Mouse (Mus musculus) CH12.LX (cell line): ENCODE data around the gene Junb. TPM values are rescaled to one million over a fixed set of nuclear protein-coding genes. Genes with fewer than 3 reads are reported as not detected.
A peak's percentile ranks its signal among the peaks of the same experiment; 100 is the strongest.

Experiments
- DNase-seq: peaks from one replicate; pipeline ENCODE4 v3.0.0-alpha.2; 2013; ENCODE audit errors: extremely low read depth
- H3K27ac ChIP-seq: 2 replicates; pipeline ENCODE4 v1.5.1; 2012; ENCODE audit warnings: low read depth, mild to moderate bottlenecking, control low read depth, moderate library complexity; ENCODE audit not compliant: insufficient read depth
- H3K27me3 ChIP-seq: replicated peaks from 2 replicates; pipeline ENCODE3; 2012; ENCODE audit warnings: inconsistent platforms
- H3K36me3 ChIP-seq, 2 experiments: replicated peaks in 1 of 2; 2 replicates each; pipeline versions ENCODE3 to v1.6.1; 2012; ENCODE audit warnings: inconsistent platforms in 1 of 2, low read length in 1 of 2, mild to moderate bottlenecking in 1 of 2, mixed read lengths in 1 of 2, moderate library complexity in 1 of 2; ENCODE audit not compliant: control insufficient read depth in 1 of 2, insufficient read depth in 1 of 2
- H3K4me1 ChIP-seq, 2 experiments: 2 replicates each; pipeline ENCODE4 v1.6.1; 2012; ENCODE audit warnings: inconsistent platforms in 1 of 2, moderate library complexity in 1 of 2; ENCODE audit not compliant: insufficient read depth in 2 of 2, control insufficient read depth in 1 of 2
- H3K4me2 ChIP-seq: 2 replicates; pipeline ENCODE4 v1.6.1; 2012; ENCODE audit warnings: low read depth, mild to moderate bottlenecking, control low read depth; ENCODE audit not compliant: poor library complexity, insufficient read depth, severe bottlenecking
- H3K4me3 ChIP-seq, 3 experiments: fragments of 150-350 bp in 1 of 3; sonication (generic) in 1 of 3; replicated peaks in 1 of 3; 2 replicates each; pipeline versions ENCODE3 to v1.5.1; 2011 to 2012; ENCODE audit warnings: low read depth in 2 of 3, low read length in 2 of 3, mild to moderate bottlenecking in 2 of 3, moderate library complexity in 2 of 3, control low read depth in 1 of 3, improper control_type of control experiment in 1 of 3, inconsistent platforms in 1 of 3, mixed read lengths in 1 of 3; ENCODE audit not compliant: poor library complexity in 1 of 3
- H3K79me2 ChIP-seq: replicated peaks from 2 replicates; pipeline ENCODE4 v1.6.1; 2012; ENCODE audit warnings: mild to moderate bottlenecking, moderate library complexity; ENCODE audit not compliant: control insufficient read depth, poor library complexity, insufficient read depth, severe bottlenecking; ENCODE audit errors: extremely low read depth
- H3K9ac ChIP-seq: 2 replicates; pipeline ENCODE4 v1.6.1; 2012; ENCODE audit warnings: low read depth, mild to moderate bottlenecking, control low read depth, moderate library complexity; ENCODE audit not compliant: insufficient read depth
- H3K9me3 ChIP-seq: replicated peaks from 2 replicates; pipeline ENCODE3; 2012; ENCODE audit warnings: low read length, inconsistent platforms, mixed read lengths
- BHLHE40 ChIP-seq: IDR thresholded peaks from 2 replicates; pipeline ENCODE4 v1.6.1; 2011; ENCODE audit warnings: mild to moderate bottlenecking, low read depth, low read length, improper control_type of control experiment
- CHD1 ChIP-seq: IDR thresholded peaks from 2 replicates; pipeline ENCODE4 v1.6.1; 2012; ENCODE audit warnings: low read depth, low read length, improper control_type of control experiment, inconsistent platforms
- CHD2 ChIP-seq: IDR thresholded peaks from 2 replicates; pipeline ENCODE4 v1.6.1; 2011; ENCODE audit warnings: low read length, improper control_type of control experiment
- CTCF ChIP-seq, 2 experiments: IDR thresholded peaks in 1 of 2; conservative IDR thresholded peaks in 1 of 2; 2 replicates each; pipeline ENCODE4 v1.5.1; 2011 to 2012; ENCODE audit warnings: low read depth in 2 of 2, low read length in 2 of 2, improper control_type of control experiment in 1 of 2, inconsistent platforms in 1 of 2, mild to moderate bottlenecking in 1 of 2, moderate library complexity in 1 of 2
- E2F4 ChIP-seq: IDR thresholded peaks from 2 replicates; pipeline ENCODE4 v1.6.1; 2011; ENCODE audit warnings: low read depth, low read length, improper control_type of control experiment; ENCODE audit not compliant: insufficient replicate concordance
- ELF1 ChIP-seq: IDR thresholded peaks from 2 replicates; pipeline ENCODE4 v1.6.1; 2014; ENCODE audit warnings: low read depth, mild to moderate bottlenecking, inconsistent platforms, low read length, improper control_type of control experiment
- ETS1 ChIP-seq: conservative IDR thresholded peaks from 2 replicates; pipeline ENCODE4 v1.6.1; 2012; ENCODE audit warnings: low read depth, mild to moderate bottlenecking, inconsistent platforms, low read length, improper control_type of control experiment, moderate library complexity
- HCFC1 ChIP-seq: IDR thresholded peaks from 2 replicates; pipeline ENCODE4 v1.6.1; 2012; ENCODE audit warnings: low read depth, mild to moderate bottlenecking, inconsistent platforms, low read length, improper control_type of control experiment
- IRF4 ChIP-seq: IDR thresholded peaks from 2 replicates; pipeline ENCODE4 v1.6.1; 2014; ENCODE audit warnings: low read depth, mild to moderate bottlenecking, inconsistent platforms, low read length, improper control_type of control experiment
- JUND ChIP-seq: conservative IDR thresholded peaks from 2 replicates; pipeline ENCODE4 v1.6.1; 2011; ENCODE audit warnings: low read depth, low read length, improper control_type of control experiment
- KAT2A ChIP-seq: IDR thresholded peaks from 2 replicates; pipeline ENCODE4 v1.6.1; 2012; ENCODE audit warnings: low read length, improper control_type of control experiment, inconsistent platforms; ENCODE audit not compliant: insufficient replicate concordance
- MAFK ChIP-seq: IDR thresholded peaks from 2 replicates; pipeline ENCODE4 v1.6.1; 2011; ENCODE audit warnings: low read length, improper control_type of control experiment; ENCODE audit not compliant: insufficient replicate concordance
- MAX ChIP-seq: IDR thresholded peaks from 2 replicates; pipeline ENCODE4 v1.6.1; 2011; ENCODE audit warnings: low read length, improper control_type of control experiment
- MAZ ChIP-seq: IDR thresholded peaks from 2 replicates; pipeline ENCODE4 v1.6.1; 2012; ENCODE audit warnings: low read depth, mild to moderate bottlenecking, inconsistent platforms, low read length, improper control_type of control experiment, moderate library complexity
- MEF2A ChIP-seq: IDR thresholded peaks from 2 replicates; pipeline ENCODE4 v1.6.1; 2014; ENCODE audit warnings: low read depth, mild to moderate bottlenecking, inconsistent platforms, low read length, improper control_type of control experiment, borderline replicate concordance
- MYC ChIP-seq: IDR thresholded peaks from 2 replicates; pipeline ENCODE4 v1.6.1; 2011; ENCODE audit warnings: low read depth, mild to moderate bottlenecking, improper control_type of control experiment, low read length
- NELFE ChIP-seq: IDR thresholded peaks from 2 replicates; pipeline ENCODE4 v1.6.1; 2011; ENCODE audit warnings: low read depth, low read length, improper control_type of control experiment
- NRF1 ChIP-seq: IDR thresholded peaks from 2 replicates; pipeline ENCODE4 v1.6.1; 2014; ENCODE audit warnings: low read depth, mild to moderate bottlenecking, inconsistent platforms, low read length, improper control_type of control experiment, moderate library complexity
- PAX5 ChIP-seq: IDR thresholded peaks from 2 replicates; pipeline ENCODE4 v1.6.1; 2012; ENCODE audit warnings: low read length, inconsistent platforms, mixed read lengths
- POLR2A ChIP-seq: IDR thresholded peaks from 2 replicates; pipeline ENCODE4 v1.6.1; 2011; ENCODE audit warnings: low read depth, mild to moderate bottlenecking, improper control_type of control experiment, low read length
- POLR2AphosphoS2 ChIP-seq: IDR thresholded peaks from 2 replicates; pipeline ENCODE4 v1.6.1; 2011; ENCODE audit warnings: low read depth, low read length, improper control_type of control experiment
- RAD21 ChIP-seq: IDR thresholded peaks from 2 replicates; pipeline ENCODE4 v1.6.1; 2011; ENCODE audit warnings: low read depth, mild to moderate bottlenecking, low read length, improper control_type of control experiment, moderate library complexity
- RCOR1 ChIP-seq: conservative IDR thresholded peaks from 2 replicates; pipeline ENCODE4 v1.6.1; 2012; ENCODE audit warnings: low read depth, mild to moderate bottlenecking, inconsistent platforms, low read length, improper control_type of control experiment
- SIN3A ChIP-seq: IDR thresholded peaks from 2 replicates; pipeline ENCODE4 v1.6.1; 2012; ENCODE audit warnings: low read length, improper control_type of control experiment, inconsistent platforms
- SMC3 ChIP-seq: IDR thresholded peaks from 2 replicates; pipeline ENCODE4 v1.6.1; 2011; ENCODE audit warnings: low read depth, low read length, improper control_type of control experiment
- TBP ChIP-seq: conservative IDR thresholded peaks from 2 replicates; pipeline ENCODE4 v1.6.1; 2011; ENCODE audit warnings: low read depth, low read length, improper control_type of control experiment
- TCF12 ChIP-seq: IDR thresholded peaks from 2 replicates; pipeline ENCODE4 v1.6.1; 2014; ENCODE audit warnings: low read depth, mild to moderate bottlenecking, inconsistent platforms, low read length, improper control_type of control experiment
- UBTF ChIP-seq: IDR thresholded peaks from 2 replicates; pipeline ENCODE4 v1.6.1; 2012; ENCODE audit warnings: low read depth, mild to moderate bottlenecking, inconsistent platforms, low read length, improper control_type of control experiment, moderate library complexity
- USF1 ChIP-seq: IDR thresholded peaks from 2 replicates; pipeline ENCODE4 v1.6.1; 2014; ENCODE audit warnings: low read depth, mild to moderate bottlenecking, inconsistent platforms, low read length, improper control_type of control experiment
- USF2 ChIP-seq: conservative IDR thresholded peaks from 2 replicates; pipeline ENCODE4 v1.6.1; 2011; ENCODE audit warnings: low read depth, low read length, improper control_type of control experiment
- ZC3H11A ChIP-seq: IDR thresholded peaks from 2 replicates; pipeline ENCODE4 v1.6.1; 2012; ENCODE audit warnings: low read depth, mild to moderate bottlenecking, inconsistent platforms, low read length, improper control_type of control experiment
- ZKSCAN1 ChIP-seq: IDR thresholded peaks from 2 replicates; pipeline ENCODE4 v1.6.1; 2012; ENCODE audit warnings: low read depth, inconsistent platforms, low read length, improper control_type of control experiment, borderline replicate concordance
- ZNF384 ChIP-seq: IDR thresholded peaks from 2 replicates; pipeline ENCODE4 v1.6.1; 2012; ENCODE audit warnings: low read depth, low read length, improper control_type of control experiment, inconsistent platforms
- dilution Hi-C: fragments of 300-500 bp; cut with MboI; formaldehyde crosslinking; loops from 2 replicates; pipeline ENCODE4 v1.14.3; 2020; ENCODE audit warnings: low sequenced_read_pairs; ENCODE audit not compliant: extremely low pct_unique_long_range_greater_than_20kb, extremely low pct_ligation_motif_present
- in situ Hi-C: fragments of 300-500 bp; cut with MboI; formaldehyde crosslinking; loops from 3 replicates; pipeline ENCODE4 v1.14.3; 2019; ENCODE audit warnings: low sequenced_read_pairs, low pct_ligation_motif_present, low pct_unique_long_range_greater_than_20kb, mixed read lengths
- polyA plus RNA-seq: library from polyadenylated mRNA; unstranded; fragments of >175 nt; gene quantifications from 2 replicates; pipeline ENCODE4 v1.2.1, GENCODE M21; 2012; ENCODE audit warnings: low read depth; ENCODE audit not compliant: insufficient read length
- total RNA-seq, 2 experiments: library from RNA; depleted of rRNA; stranded (reverse); fragments of 300-350 nt in 1 of 2; fragments of >200 nt in 1 of 2; gene quantifications; 2 replicates each; pipeline ENCODE4 v1.2.3; 2012 to 2014

Junb gene
- total and polyA plus RNA-seq, 3 experiments = 63.4 to 342 (median 217) TPM

GRCm38 (mm10) chr8:84990349-84990748, 11.8 kb upstream of the Junb start, which contains the start of gene Hook2 (continued):
- TF ChIP-seq HCFC1 (peak; percentile 76), TBP (peak; percentile 38; the same call in 1 of the 2 replicates)
- TF ChIP-seq, all 38 proteins: peak for 17

GRCm38 (mm10) chr8:84989810-84990209, 11.3 kb upstream of the Junb start:
- in situ Hi-C loops = loop anchor here (5.0 kb wide), 1 partner anchor 37 kb away; the partner anchor contains the start of genes Asna1 and Trir
- no peaks in the 10 kb centered on the region for H3K27me3 ChIP-seq
- peak; percentile 93 for DNase-seq
- H3K9ac ChIP-seq = peak overlapping the region; percentile 93
- peak overlapping the region; percentile 81 for H3K4me2 ChIP-seq
- no peaks in the 10 kb centered on the region for H3K9me3 ChIP-seq
- peak overlapping the region; percentile 51 to 70 (median 52) for H3K4me3 ChIP-seq
- TF ChIP-seq E2F4 (no peak), POLR2A (no peak), SIN3A (peak; percentile 88; the same call in 1 of the 2 replicates), BHLHE40 (peak; percentile 36; the same call in 1 of the 2 replicates), ZKSCAN1 (no peak), MAZ (peak; percentile 78; the same call in 1 of the 2 replicates), KAT2A (no peak), RAD21 (peak; percentile 91), JUND (no peak), MAFK (no peak), RCOR1 (0 out of 2 replicates have a peak, but pooled peaks have one; percentile 33), ZC3H11A (peak; percentile 94), ZNF384 (peak; percentile 56; the same call in 1 of the 2 replicates), NRF1 (no peak), SMC3 (peak; percentile 100), ELF1 (peak; percentile 42), CTCF (conservative IDR thresholded peaks at IDR 0.05 in 1 of 2, IDR thresholded peaks at IDR 0.05 in 1 of 2; ENCODE audit: low read depth in 2 of 2, low read length in 2 of 2) (peak in 1 of 2 experiments; percentile 98; a peak in 2 of 4 replicates), TCF12 (peak; percentile 37; the same call in 1 of the 2 replicates), NELFE (peak; percentile 74), CHD2 (no peak), MYC (no peak), UBTF (no peak), USF2 (no peak), ETS1 (peak; percentile 16; the same call in 1 of the 2 replicates), MAX (no peak), HCFC1 (no peak), MEF2A (peak; percentile 28; the same call in 1 of the 2 replicates), TBP (no peak), CHD1 (peak; percentile 91; the same call in 1 of the 2 replicates), PAX5 (no peak), USF1 (no peak), POLR2AphosphoS2 (no peak), IRF4 (peak; percentile 76)
- no peaks in the 10 kb centered on the region for H3K79me2 ChIP-seq
- peaks cover 1 to 22% of the 10 kb centered on the region in 2 experiments for H3K36me3 ChIP-seq
- dilution Hi-C loops = no loop called here
- H3K27ac ChIP-seq = peak overlapping the region; percentile 55; the same call in 1 of the 2 replicates
- H3K4me1 ChIP-seq = peaks cover 22 to 40% of the 10 kb centered on the region in 2 experiments
